Mouse (Mus musculus) E14TG2a.4 (cell line): ENCODE measurements at regions not wholly inside any gene's neighbourhood (a gene's known extent, or its start where the extent isn't known, plus 50 kb on each side); places are given as distances from the start of the nearest gene placed in this dataset.

ENCODE experiments used
- CTCF ChIP-seq: conservative IDR thresholded peaks from 2 replicates; pipeline ENCODE4 v1.5.1; 2014; ENCODE audit warnings: low read length
- NANOG ChIP-seq: IDR thresholded peaks from 2 replicates; pipeline ENCODE4 v1.6.1; 2014; ENCODE audit warnings: borderline replicate concordance, low read length, mixed read lengths
- POU5F1 ChIP-seq: IDR thresholded peaks from 2 replicates; pipeline ENCODE4 v1.6.1; 2014; ENCODE audit warnings: low read length, borderline replicate concordance

- TF ChIP-seq CTCF (no peak), POU5F1 (no peak), NANOG (no peak)
Measured at GRCm38 (mm10) chr16:77332285-77332684, 269.6 kb downstream of the Gm11146 start.
